Mouse (Mus musculus) limb, embryonic 15.5 days (tissue): ENCODE results near the gene Adcy1. TPM values are rescaled to one million over a fixed set of nuclear protein-coding genes. Genes with fewer than 3 reads are reported as not detected.

Experiments used
- ATAC-seq: fragments of 200-750 bp; cut with Nextera tagmentation; 2 replicates; pipeline ENCODE4 v1.8.0; 2017; ENCODE audit warnings: low read depth, moderate TSS enrichment; ENCODE audit not compliant: insufficient number of reproducible peaks, low FRiP score, low TSS enrichment
- H3K27ac ChIP-seq: fragments of 300-500 bp; sonication (generic); 2 replicates; pipeline ENCODE4 v1.5.1; 2015; ENCODE audit warnings: moderate library complexity, mild to moderate bottlenecking, inconsistent platforms
- H3K27me3 ChIP-seq: fragments of 300-500 bp; sonication (generic); 2 replicates; pipeline ENCODE4 v1.6.1; 2015; ENCODE audit warnings: inconsistent platforms
- H3K36me3 ChIP-seq: fragments of 300-500 bp; sonication (generic); 2 replicates; pipeline ENCODE4 v1.6.1; 2015; ENCODE audit warnings: inconsistent platforms
- H3K4me1 ChIP-seq: fragments of 300-500 bp; sonication (generic); 2 replicates; pipeline ENCODE4 v1.6.1; 2015; ENCODE audit warnings: inconsistent platforms
- H3K4me2 ChIP-seq: fragments of 300-500 bp; sonication (generic); 2 replicates; pipeline ENCODE4 v1.6.1; 2015; ENCODE audit warnings: mild to moderate bottlenecking, inconsistent platforms
- H3K4me3 ChIP-seq: fragments of 300-500 bp; sonication (generic); 2 replicates; pipeline ENCODE4 v1.5.1; 2015; ENCODE audit warnings: mild to moderate bottlenecking, inconsistent platforms
- H3K9ac ChIP-seq: fragments of 300-500 bp; sonication (generic); 2 replicates; pipeline ENCODE4 v1.6.1; 2015; ENCODE audit warnings: inconsistent platforms
- H3K9me3 ChIP-seq: fragments of 300-500 bp; sonication (generic); 2 replicates; pipeline ENCODE4 v1.6.1; 2016; ENCODE audit warnings: inconsistent platforms
- WGBS: fragments of 180-500 bp; shearing (Covaris S2); methylation state at CpG from one replicate; pipeline ENCODE4 v1.1.7; 2015; 5-methylcytosine and 5-hydroxymethylcytosine counted together
- polyA plus RNA-seq: library from polyadenylated mRNA; unstranded; fragments of >200 nt; fragmentation: Nextera tagmentation; extraction: Ambion mirVana; gene quantifications from 2 replicates; pipeline ENCODE4 v1.2.1, GENCODE M21; 2015

The Adcy1 gene
- polyA plus RNA-seq, 1 experiment from 2014 or later, result 1.2 TPM

DNA sequence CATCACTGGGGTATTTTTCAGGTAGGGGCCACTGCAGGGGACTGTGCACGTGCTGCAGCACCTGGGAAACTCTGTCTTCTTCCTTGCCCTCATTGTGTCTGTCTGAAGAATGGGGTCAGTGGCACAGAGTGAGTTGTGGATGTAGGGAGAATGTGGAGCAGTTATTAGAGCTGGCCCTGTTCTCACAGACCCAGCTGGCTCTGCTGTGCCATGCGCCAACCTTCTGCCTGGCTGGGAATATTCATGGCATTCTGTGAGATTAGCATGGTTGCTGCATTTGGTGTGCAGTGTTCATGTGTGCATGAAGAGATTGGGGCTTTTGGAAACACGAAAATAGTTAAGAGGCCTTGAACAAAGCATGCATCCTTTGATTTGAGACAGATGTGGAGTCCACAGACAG, 10.3 kb downstream of the Adcy1 start:
- ATAC-seq, result no peak
- no peak overlapping the region for H3K9ac ChIP-seq
- H3K4me1 ChIP-seq, result no peaks in the 10 kb centered on the region
- H3K27me3 ChIP-seq, result no peaks in the 10 kb centered on the region
- WGBS, result 66% methylated on average over 3 of the region's 3 CpGs
- no peaks in the 10 kb centered on the region for H3K9me3 ChIP-seq
- H3K36me3 ChIP-seq, result no peaks in the 10 kb centered on the region
- no peak overlapping the region for H3K27ac ChIP-seq
- H3K4me3 ChIP-seq, result no peak overlapping the region
- no peak overlapping the region for H3K4me2 ChIP-seq

DNA sequence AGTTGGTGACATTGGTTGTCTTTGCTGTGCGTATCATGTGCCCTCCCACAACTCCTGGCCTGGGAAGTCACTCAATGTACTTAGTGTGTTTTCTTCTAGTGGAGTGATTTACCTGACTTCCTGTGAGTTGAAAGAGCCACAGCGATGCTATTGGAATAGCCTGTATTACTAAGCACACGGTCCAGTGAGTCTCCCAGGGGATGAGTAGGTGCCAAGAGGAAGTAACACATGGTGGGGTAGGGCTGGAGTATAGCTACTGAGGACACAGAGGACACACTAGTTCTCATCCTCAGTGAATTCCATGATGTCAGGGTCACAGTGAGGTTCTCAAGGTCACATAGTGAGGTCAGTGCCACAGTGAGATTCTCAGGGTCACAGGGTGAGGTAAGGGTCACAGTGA, 13.2 kb downstream of the Adcy1 start:
- H3K9ac ChIP-seq, result no peak overlapping the region
- no peak for ATAC-seq
- H3K27ac ChIP-seq, result no peak overlapping the region
- H3K4me3 ChIP-seq, result no peak overlapping the region
- H3K4me2 ChIP-seq, result no peak overlapping the region
- WGBS, result 68% methylated on average over 3 of the region's 3 CpGs
- H3K9me3 ChIP-seq, result no peaks in the 10 kb centered on the region
- no peaks in the 10 kb centered on the region for H3K4me1 ChIP-seq
- H3K27me3 ChIP-seq, result no peaks in the 10 kb centered on the region
- H3K36me3 ChIP-seq, result no peaks in the 10 kb centered on the region

DNA sequence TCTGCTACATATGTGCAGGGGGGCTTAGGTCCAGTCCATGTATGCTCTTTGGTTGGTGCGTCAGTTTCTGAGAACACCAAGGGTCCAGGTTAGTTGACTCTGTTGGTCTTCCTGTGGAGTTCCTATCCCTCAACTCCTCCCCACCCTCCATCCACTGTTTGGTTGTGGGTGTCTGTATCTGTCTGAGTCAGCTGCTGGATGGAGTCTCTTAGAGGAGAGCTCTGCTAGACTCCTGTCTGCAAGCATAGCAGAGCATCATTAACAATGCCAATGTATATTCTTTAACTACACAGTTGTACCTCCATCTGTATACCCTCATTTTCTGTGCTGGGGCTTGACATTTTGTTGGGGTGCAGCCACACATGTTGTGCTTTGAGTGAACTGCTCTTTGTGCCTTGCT, 18.6 kb downstream of the Adcy1 start:
- H3K4me3 ChIP-seq, result no peak overlapping the region
- 91% methylated on average over 1 of the region's 1 CpGs for WGBS
- H3K27ac ChIP-seq, result no peak overlapping the region
- no peaks in the 10 kb centered on the region for H3K4me1 ChIP-seq
- H3K9me3 ChIP-seq, result no peaks in the 10 kb centered on the region
- no peaks in the 10 kb centered on the region for H3K36me3 ChIP-seq
- no peak overlapping the region for H3K4me2 ChIP-seq
- H3K27me3 ChIP-seq, result no peaks in the 10 kb centered on the region
- ATAC-seq, result no peak
- H3K9ac ChIP-seq, result no peak overlapping the region

DNA sequence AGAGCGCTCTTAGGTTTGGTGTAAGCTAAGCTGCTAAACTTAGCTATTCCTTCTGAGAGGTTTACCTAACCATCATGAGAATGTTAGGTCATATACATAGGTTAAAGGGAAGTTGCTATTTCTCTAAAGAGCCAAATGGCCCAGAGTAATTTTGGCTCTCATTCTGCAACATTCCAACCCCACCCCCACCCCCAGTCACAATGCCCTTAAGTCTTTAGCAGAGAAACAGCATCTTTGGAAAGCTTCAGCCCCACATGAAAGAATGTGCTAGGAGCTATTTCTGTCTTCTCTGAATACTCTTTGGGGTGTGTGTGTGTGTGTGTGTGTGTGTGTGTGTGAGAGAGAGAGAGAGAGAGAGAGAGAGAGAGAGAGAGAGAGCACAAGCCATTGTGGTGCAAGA, 20.6 kb downstream of the Adcy1 start:
- no peak overlapping the region for H3K27ac ChIP-seq
- ATAC-seq, result no peak

DNA sequence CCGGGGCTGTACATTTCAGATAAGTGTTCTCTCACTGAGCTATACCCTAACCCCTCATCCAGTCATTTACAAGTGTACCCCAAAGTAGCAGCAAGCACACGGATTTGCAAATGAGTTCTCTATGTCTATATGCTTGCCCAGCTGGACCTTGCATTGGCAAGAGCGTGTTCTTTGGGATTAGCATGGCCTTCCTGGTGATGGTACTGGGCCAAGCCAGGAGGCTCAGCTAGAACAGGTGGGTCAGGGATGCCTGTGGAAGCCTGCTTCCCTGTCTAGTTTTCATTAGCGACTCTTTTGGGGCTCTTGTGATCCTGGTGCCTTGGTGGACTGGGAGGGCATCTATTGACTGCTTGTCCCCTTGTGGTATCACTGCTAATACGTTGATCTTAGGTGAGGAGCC, 21.9 kb downstream of the Adcy1 start:
- H3K27me3 ChIP-seq, result no peaks in the 10 kb centered on the region
- no peak overlapping the region for H3K4me2 ChIP-seq
- H3K4me3 ChIP-seq, result no peak overlapping the region
- no peak for ATAC-seq
- no peak overlapping the region for H3K27ac ChIP-seq
- no peaks in the 10 kb centered on the region for H3K9me3 ChIP-seq
- H3K9ac ChIP-seq, result no peak overlapping the region
- no peaks in the 10 kb centered on the region for H3K4me1 ChIP-seq
- WGBS, result 81% methylated on average over 5 of the region's 5 CpGs
- H3K36me3 ChIP-seq, result no peaks in the 10 kb centered on the region

More for the DNA sequence above, 20.6 kb downstream of the Adcy1 start:
- no peaks in the 10 kb centered on the region for H3K27me3 ChIP-seq
- no peak overlapping the region for H3K4me2 ChIP-seq
- no peaks in the 10 kb centered on the region for H3K4me1 ChIP-seq
- WGBS, result 83% methylated on average over 1 of the region's 1 CpGs
- H3K36me3 ChIP-seq, result no peaks in the 10 kb centered on the region
- no peak overlapping the region for H3K9ac ChIP-seq
- H3K4me3 ChIP-seq, result no peak overlapping the region
- no peaks in the 10 kb centered on the region for H3K9me3 ChIP-seq

DNA sequence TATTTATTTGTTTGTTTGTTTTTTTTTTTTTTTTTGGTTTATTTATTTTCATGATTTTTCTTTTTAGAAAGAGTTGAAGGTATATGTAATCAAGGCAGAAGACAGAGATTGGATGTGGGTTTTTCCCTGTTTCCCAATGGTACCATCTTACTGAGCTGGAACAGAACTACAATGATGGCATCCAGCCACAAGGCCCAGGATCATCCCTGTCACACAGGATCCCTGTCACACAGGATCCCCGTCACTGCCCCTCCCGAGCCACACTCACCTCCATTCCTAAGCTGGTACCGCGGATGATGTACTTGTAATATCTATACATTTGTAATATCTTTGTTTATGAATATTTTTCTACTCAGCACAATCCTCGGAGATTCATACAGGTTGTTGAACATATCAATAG, 27.8 kb downstream of the Adcy1 start:
- ATAC-seq, result no peak
- WGBS, result 90% methylated on average over 5 of the region's 5 CpGs
- H3K4me3 ChIP-seq, result no peak overlapping the region
- H3K9me3 ChIP-seq, result no peaks in the 10 kb centered on the region
- H3K36me3 ChIP-seq, result no peaks in the 10 kb centered on the region
- H3K9ac ChIP-seq, result no peak overlapping the region
- H3K27me3 ChIP-seq, result no peaks in the 10 kb centered on the region
- no peak overlapping the region for H3K27ac ChIP-seq
- H3K4me1 ChIP-seq, result no peaks in the 10 kb centered on the region
- H3K4me2 ChIP-seq, result no peak overlapping the region

DNA sequence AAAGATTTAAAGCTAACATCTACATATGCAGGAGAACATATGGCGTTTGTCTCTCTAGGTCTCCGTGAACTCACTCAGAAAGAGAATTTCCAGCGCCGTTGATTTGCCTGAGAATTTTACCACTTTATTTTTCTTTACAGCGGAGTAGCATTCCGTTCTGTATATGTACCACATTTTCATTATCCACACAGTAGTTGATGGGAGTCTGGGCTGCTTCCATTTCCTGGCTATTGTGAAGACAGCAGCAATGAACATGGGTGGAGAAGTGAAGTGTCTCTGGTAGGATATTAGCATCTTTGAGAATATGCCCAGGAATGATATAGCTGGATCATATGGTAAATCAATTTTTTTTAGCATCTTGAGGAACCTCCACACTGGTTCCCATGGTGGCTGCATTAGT, 31.6 kb downstream of the Adcy1 start:
- H3K36me3 ChIP-seq, result no peaks in the 10 kb centered on the region
- H3K9ac ChIP-seq, result no peak overlapping the region
- no peaks in the 10 kb centered on the region for H3K4me1 ChIP-seq
- H3K4me2 ChIP-seq, result no peak overlapping the region
- H3K27me3 ChIP-seq, result no peaks in the 10 kb centered on the region
- 85% methylated on average over 6 of the region's 6 CpGs for WGBS
- no peak overlapping the region for H3K4me3 ChIP-seq
- ATAC-seq, result no peak
- no peaks in the 10 kb centered on the region for H3K9me3 ChIP-seq
- H3K27ac ChIP-seq, result no peak overlapping the region

DNA sequence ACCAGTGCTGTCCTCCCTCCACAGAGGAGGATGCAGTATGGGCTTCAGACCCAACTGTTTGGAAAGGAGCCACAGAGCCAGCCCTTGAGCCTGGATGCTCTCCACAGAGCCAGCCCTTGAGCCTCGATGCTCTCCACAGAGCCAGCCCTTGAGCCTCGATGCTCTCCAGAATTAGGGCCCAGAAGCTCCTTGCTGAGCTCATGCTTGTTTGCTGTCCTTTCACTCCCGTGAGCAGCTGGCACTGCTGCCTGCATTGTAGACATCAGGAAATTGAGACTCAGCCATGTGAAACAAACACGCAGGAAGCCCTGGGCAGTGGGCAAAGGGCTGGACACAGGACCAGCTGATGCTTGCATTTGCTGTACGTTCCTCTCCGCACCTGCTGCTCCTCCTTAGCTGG, 38.4 kb downstream of the Adcy1 start:
- WGBS, result 81% methylated on average over 6 of the region's 6 CpGs
- no peak for ATAC-seq
- no peaks in the 10 kb centered on the region for H3K9me3 ChIP-seq
- H3K4me3 ChIP-seq, result no peak overlapping the region
- H3K36me3 ChIP-seq, result no peaks in the 10 kb centered on the region
- no peaks in the 10 kb centered on the region for H3K27me3 ChIP-seq
- H3K9ac ChIP-seq, result no peak overlapping the region
- no peak overlapping the region for H3K4me2 ChIP-seq
- H3K4me1 ChIP-seq, result no peaks in the 10 kb centered on the region
- no peak overlapping the region for H3K27ac ChIP-seq

DNA sequence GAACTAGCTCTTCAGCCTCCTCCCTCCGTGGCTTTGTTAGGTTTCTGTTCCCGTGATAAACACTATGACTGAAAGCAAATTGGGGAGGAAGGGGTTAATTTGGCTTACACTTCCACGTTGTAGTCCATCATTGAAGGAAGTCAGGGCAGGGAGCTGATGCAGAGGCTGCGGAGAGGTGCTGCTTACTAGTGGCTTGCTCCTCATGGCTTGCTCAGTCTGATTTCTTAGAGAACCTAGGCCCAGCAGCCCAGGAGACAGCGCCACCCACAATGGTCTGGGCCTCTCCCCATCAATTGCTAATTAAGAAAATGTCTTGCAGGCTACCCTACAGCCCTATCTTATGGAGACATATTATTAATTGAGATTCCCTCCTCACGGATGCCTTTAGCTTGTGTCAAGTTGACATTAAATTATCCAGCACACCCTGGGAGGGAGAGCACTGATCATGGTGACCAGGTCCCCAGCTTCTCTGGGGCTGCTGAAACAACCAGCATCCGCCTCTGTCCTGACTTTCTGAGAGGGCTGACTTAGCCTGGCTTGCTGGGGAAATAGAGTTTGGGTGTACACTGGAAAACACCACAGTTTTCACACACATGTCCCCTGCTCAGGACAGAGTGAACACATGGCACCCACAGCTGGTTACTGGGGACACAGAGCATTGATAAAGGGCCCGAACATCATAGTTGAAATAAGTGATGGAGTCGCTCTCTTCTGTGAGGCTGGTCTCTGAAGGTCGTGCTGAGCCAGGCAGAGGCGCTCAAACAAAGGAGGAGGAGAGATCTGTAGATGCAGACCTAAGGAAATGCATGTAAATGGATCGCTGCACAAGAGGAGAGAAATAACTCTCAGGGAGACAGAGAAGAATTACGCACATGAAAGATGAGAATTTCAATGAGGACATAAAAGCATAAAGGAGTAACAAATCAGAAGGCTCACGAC, 39.2 kb downstream of the Adcy1 start:
- no peak overlapping the region for H3K4me3 ChIP-seq
- no peak overlapping the region for H3K4me2 ChIP-seq
- no peaks in the 10 kb centered on the region for H3K36me3 ChIP-seq
- no peak overlapping the region for H3K9ac ChIP-seq
- no peak overlapping the region for H3K27ac ChIP-seq
- H3K9me3 ChIP-seq, result no peaks in the 10 kb centered on the region
- ATAC-seq, result no peak
- H3K4me1 ChIP-seq, result no peaks in the 10 kb centered on the region
- no peaks in the 10 kb centered on the region for H3K27me3 ChIP-seq
- 70% methylated on average over 14 of the region's 14 CpGs for WGBS

DNA sequence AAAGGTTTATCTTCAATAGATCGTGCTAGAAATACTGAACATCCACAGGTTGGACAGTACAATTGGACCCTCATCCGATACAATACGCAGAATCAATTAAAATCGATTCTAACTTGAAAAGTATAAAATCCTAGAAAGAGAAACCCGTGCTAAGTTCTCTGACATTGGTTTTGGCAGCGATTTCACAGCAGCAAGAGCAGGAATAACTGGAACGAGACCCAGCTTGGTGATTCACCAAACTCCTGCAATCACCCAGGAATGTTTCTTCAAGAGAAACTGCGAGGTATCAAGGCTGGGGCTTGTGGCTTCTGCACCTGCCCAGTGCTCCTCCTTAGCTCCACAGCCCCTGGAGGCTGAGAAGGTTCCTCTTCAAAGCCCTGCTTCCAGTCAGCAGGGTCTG, 42.0 kb downstream of the Adcy1 start:
- no peak overlapping the region for H3K9ac ChIP-seq
- H3K4me1 ChIP-seq, result no peaks in the 10 kb centered on the region
- no peak overlapping the region for H3K4me2 ChIP-seq
- no peak overlapping the region for H3K27ac ChIP-seq
- no peaks in the 10 kb centered on the region for H3K36me3 ChIP-seq
- H3K4me3 ChIP-seq, result no peak overlapping the region
- H3K27me3 ChIP-seq, result no peaks in the 10 kb centered on the region
- H3K9me3 ChIP-seq, result no peaks in the 10 kb centered on the region
- no peak for ATAC-seq
- WGBS, result 80% methylated on average over 8 of the region's 8 CpGs

DNA sequence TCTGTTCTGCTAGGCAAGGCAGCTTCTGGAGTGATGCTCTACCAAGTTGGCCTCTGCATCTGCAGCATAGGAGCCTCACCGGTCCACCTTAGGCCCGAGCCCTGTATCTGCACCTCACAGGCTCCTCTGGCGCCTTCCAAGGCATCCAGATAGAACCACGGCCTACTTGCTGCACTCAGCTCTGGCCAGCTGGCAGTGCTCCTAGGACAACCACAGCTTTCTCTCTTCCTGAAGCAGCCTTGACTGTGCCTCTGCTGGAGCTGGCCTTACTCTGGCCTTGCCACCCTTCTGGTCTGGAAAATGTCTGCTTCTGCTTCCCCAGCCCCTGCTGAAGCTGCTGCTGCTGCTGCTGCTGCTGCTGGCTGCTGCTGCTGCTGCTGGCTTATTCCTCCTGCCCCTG, 45.8 kb downstream of the Adcy1 start:
- WGBS, result 80% methylated on average over 4 of the region's 4 CpGs
- Histone ChIP-seq H3K36me3 (no peaks in the 10 kb centered on the region), H3K4me1 (no peaks in the 10 kb centered on the region), H3K4me3 (no peak overlapping the region), H3K9ac (no peak overlapping the region), H3K9me3 (no peaks in the 10 kb centered on the region), H3K4me2 (no peak overlapping the region), H3K27me3 (no peaks in the 10 kb centered on the region), H3K27ac (no peak overlapping the region)
- no peak for ATAC-seq

DNA sequence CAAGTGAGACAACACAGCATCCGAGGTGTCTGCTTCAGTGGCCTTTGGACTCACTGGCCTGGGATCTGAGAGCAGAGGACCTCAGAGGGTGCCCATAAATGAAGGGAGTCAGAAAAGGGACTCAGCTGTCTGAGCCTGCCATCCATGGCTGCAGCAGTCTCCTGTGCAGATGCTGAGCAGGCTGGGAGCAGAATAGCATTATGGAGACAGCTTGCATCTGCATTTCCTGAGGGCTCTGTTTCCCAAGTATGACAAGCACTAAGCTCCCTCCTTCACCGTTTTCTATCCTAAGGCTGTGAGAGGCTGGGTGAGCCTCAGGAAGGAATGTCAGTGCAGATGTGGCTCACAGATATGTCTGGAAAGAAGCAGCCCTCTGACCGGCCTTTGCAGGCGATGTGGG, 49.8 kb downstream of the Adcy1 start:
- Histone ChIP-seq H3K4me3 (no peak overlapping the region), H3K4me1 (no peaks in the 10 kb centered on the region), H3K27ac (no peak overlapping the region), H3K36me3 (no peaks in the 10 kb centered on the region), H3K4me2 (no peak overlapping the region), H3K27me3 (no peaks in the 10 kb centered on the region), H3K9me3 (no peaks in the 10 kb centered on the region), H3K9ac (no peak overlapping the region)
- WGBS, result 68% methylated on average over 4 of the region's 4 CpGs
- ATAC-seq, result no peak

DNA sequence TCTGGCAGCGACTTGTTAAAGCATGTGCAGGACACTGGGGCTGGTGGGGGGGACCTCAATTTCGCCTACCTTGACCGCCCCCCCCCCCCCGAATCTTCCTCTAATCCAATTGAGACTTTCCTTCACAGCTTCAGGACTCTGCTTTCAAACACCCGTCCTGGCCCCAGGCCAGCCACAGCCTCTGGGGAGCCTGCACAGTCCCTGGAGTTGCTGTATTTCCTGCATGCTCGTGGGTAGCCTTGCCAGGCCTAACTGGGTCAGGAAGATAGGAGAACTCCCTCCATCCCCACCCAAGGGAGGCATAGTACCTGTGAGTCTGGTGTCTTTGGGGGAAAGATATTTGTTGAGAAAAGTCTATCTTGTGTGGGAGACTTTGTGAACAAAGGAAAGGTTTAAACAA, 50.4 kb downstream of the Adcy1 start:
- H3K4me1 ChIP-seq, result no peaks in the 10 kb centered on the region
- H3K27ac ChIP-seq, result no peak overlapping the region
- no peak overlapping the region for H3K4me2 ChIP-seq
- H3K27me3 ChIP-seq, result no peaks in the 10 kb centered on the region
- 68% methylated on average over 6 of the region's 6 CpGs for WGBS
- no peak for ATAC-seq
- no peaks in the 10 kb centered on the region for H3K9me3 ChIP-seq
- no peak overlapping the region for H3K4me3 ChIP-seq
- H3K36me3 ChIP-seq, result no peaks in the 10 kb centered on the region
- no peak overlapping the region for H3K9ac ChIP-seq
